Mouse (Mus musculus) brain, embryonic 14.5 days (tissue): ENCODE data around the gene Nek10.

Experiments
- CTCF ChIP-seq: fragments of 200-500 bp; IDR thresholded peaks from 2 replicates; pipeline ENCODE4 v1.5.1; 2012; ENCODE audit warnings: inconsistent platforms, mild to moderate bottlenecking, moderate library complexity, borderline replicate concordance; ENCODE audit not compliant: insufficient read depth, insufficient read length; ENCODE audit errors: extremely low read depth
- POLR2A ChIP-seq: fragments of 200-500 bp; IDR thresholded peaks from 2 replicates; pipeline ENCODE4 v1.6.1; 2012; ENCODE audit warnings: mild to moderate bottlenecking, inconsistent platforms, borderline replicate concordance; ENCODE audit not compliant: poor library complexity, insufficient read depth, insufficient read length, severe bottlenecking; ENCODE audit errors: extremely low read depth

DNA sequence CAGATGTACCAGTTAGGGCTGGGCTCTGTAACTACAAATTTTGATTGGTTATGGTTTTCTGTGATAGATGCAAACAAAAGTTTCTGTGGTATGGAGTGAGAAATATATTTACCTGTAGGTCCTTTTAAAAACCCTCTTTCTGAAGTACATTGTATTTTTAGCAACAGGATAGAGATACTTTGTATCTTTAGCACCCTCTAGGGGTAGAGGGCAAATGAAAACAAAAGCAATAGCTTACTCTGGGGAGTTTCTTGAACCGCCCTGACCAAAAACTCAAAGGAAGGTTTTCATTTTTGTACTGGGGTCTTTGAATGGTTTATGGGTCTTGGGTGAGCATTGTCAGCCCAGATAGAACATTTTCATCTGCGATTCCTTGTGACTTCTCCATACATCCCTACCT, 188.4 kb downstream of the Nek10 start:
- TF ChIP-seq CTCF (no peak), POLR2A (no peak)
